Mouse (Mus musculus): ENCODE results near the gene Usp39. TPM values are rescaled to one million over a fixed set of nuclear protein-coding genes. Genes with fewer than 3 reads are reported as not detected.

Gene Usp39
- polyA plus RNA-seq, 1 experiment from 2014 or later: 52.6 TPM

- H3K4me3 ChIP-seq (replicated peaks): no peak overlapping the region
- peaks cover 25% of the 10 kb centered on the region for H3K36me3 ChIP-seq
- no peak overlapping the region; the same call in 1 of the 2 replicates for H3K9ac ChIP-seq
- ATAC-seq (ENCODE audit: low read depth) (no peak), DNase-seq (no peak)
- H3K4me2 ChIP-seq: no peak overlapping the region
- no peaks in the 10 kb centered on the region for H3K27me3 ChIP-seq
- H3K4me1 ChIP-seq (replicated peaks): peaks cover 66% of the 10 kb centered on the region
- H3K9me3 ChIP-seq (replicated peaks): no peaks in the 10 kb centered on the region
- WGBS (ENCODE audit: insufficient replicate concordance): 63% methylated on average over 5 of the region's 5 CpGs
- H3K27ac ChIP-seq: peak overlapping the region; percentile 50
These were observed 26.2 kb upstream of the Usp39 start for GRCm38 (mm10) chr6:72371147-72371546.

GRCm38 (mm10) chr6:72370091-72370490 is 25.1 kb upstream of the Usp39 start:
- peaks cover 25% of the 10 kb centered on the region for H3K36me3 ChIP-seq
- ATAC-seq (ENCODE audit: low read depth) (no peak), DNase-seq (no peak)
- H3K4me3 ChIP-seq (replicated peaks): no peak overlapping the region
- 78% methylated on average over 12 of the region's 12 CpGs for WGBS (ENCODE audit: insufficient replicate concordance)
- H3K27me3 ChIP-seq: no peaks in the 10 kb centered on the region
- no peak overlapping the region for H3K9ac ChIP-seq
- H3K9me3 ChIP-seq (replicated peaks): no peaks in the 10 kb centered on the region
- peaks cover 56% of the 10 kb centered on the region for H3K4me1 ChIP-seq (replicated peaks)
- H3K4me2 ChIP-seq: no peak overlapping the region
- peak overlapping the region; percentile 50; the same call in 1 of the 2 replicates for H3K27ac ChIP-seq

- peaks cover 50% of the 10 kb centered on the region for H3K4me1 ChIP-seq (replicated peaks)
- 75% methylated on average over 4 of the region's 4 CpGs for WGBS (ENCODE audit: insufficient replicate concordance)
These were observed 24.6 kb upstream of the Usp39 start for GRCm38 (mm10) chr6:72369557-72369956.

DNA sequence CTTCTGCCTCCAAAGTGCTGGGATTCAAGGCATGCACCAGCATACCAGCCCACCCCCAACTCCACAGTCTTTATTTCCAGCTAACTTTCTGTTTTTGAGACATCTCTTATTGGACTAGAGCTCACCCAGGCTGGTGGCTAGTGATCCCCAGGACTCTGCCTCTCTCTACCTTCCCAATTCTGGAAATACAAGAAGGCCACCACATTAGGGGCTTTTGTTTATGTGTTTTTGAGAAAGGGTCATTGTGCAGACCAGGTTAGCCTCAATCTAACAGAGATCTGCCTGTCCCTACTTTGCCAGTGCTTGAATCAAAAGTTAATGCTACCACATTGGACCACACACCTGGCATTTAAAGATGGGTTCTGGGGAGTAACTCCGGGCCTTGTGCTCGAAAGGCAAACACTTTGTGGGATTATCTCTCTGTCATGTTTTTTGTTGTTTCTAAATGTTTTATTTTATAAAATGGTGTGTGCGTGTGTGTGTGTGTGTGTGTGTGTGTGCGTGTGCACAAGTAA is 22.5 kb upstream of the Usp39 start:
- Histone ChIP-seq H3K4me1 (replicated peaks) (peaks cover 42% of the 10 kb centered on the region), H3K4me3 (replicated peaks) (no peak overlapping the region), H3K27ac (no peak overlapping the region), H3K36me3 (peaks cover 25% of the 10 kb centered on the region), H3K27me3 (no peaks in the 10 kb centered on the region), H3K9me3 (replicated peaks) (no peaks in the 10 kb centered on the region), H3K9ac (no peak overlapping the region), H3K4me2 (no peak overlapping the region)
- WGBS (ENCODE audit: insufficient replicate concordance): 74% methylated on average over 4 of the region's 4 CpGs
- ATAC-seq (ENCODE audit: low read depth): no peak
- DNase-seq: no peak

More at GRCm38 (mm10) chr6:72369557-72369956, 24.6 kb upstream of the Usp39 start:
- DNase-seq (no peak), ATAC-seq (ENCODE audit: low read depth) (no peak)
- Histone ChIP-seq H3K27ac (peak overlapping the region; percentile 40; the same call in 1 of the 2 replicates), H3K9ac (no peak overlapping the region), H3K36me3 (peaks cover 25% of the 10 kb centered on the region), H3K27me3 (no peaks in the 10 kb centered on the region), H3K4me2 (no peak overlapping the region), H3K4me3 (replicated peaks) (no peak overlapping the region), H3K9me3 (replicated peaks) (no peaks in the 10 kb centered on the region)

- no peak for DNase-seq
- Histone ChIP-seq H3K4me2 (no peak within 1 kb of the TSS), H3K4me1 (replicated peaks) (peaks cover 37% of the 10 kb centered on the region), H3K36me3 (peaks cover 25% of the 10 kb centered on the region), H3K4me3 (replicated peaks) (no peak within 1 kb of the TSS), H3K27ac (no peak within 1 kb of the TSS), H3K9ac (no peak within 1 kb of the TSS), H3K9me3 (replicated peaks) (no peaks in the 10 kb centered on the region), H3K27me3 (no peaks in the 10 kb centered on the region)
- WGBS (ENCODE audit: insufficient replicate concordance): 69% methylated on average over 4 of the region's 4 CpGs
- ATAC-seq (ENCODE audit: low read depth): no peak
These were observed 22.0 kb upstream of the Usp39 start, which contains the start of gene Rnf181 for GRCm38 (mm10) chr6:72366844-72367443. Gene Rnf181 (minus strand): TSS chr6:72366956.

DNA sequence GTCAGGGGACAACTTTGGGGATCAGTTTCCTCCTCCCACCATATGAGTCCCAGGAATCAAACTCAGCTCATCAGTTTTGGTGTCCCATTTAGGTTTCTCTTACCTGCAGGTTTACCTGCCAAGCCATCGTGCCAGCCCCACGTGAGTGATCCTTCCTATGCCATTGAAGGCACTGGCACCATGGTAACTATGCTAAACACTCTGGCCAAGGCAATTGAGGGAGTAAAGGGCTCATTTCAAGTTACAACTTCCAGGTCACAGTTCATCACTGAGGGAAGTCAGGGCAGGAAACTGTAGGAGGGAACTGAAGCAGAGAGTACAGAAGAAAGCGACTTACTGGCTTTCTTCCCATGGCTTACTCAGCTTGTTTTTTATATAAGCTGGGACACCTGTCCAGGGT is 21.3 kb upstream of the Usp39 start:
- Histone ChIP-seq H3K4me1 (replicated peaks) (peaks cover 37% of the 10 kb centered on the region), H3K36me3 (peaks cover 25% of the 10 kb centered on the region), H3K27ac (no peak overlapping the region), H3K9ac (no peak overlapping the region), H3K27me3 (no peaks in the 10 kb centered on the region), H3K4me2 (no peak overlapping the region), H3K9me3 (replicated peaks) (no peaks in the 10 kb centered on the region), H3K4me3 (replicated peaks) (no peak overlapping the region)
- WGBS (ENCODE audit: insufficient replicate concordance): 69% methylated on average over 3 of the region's 3 CpGs
- ATAC-seq (ENCODE audit: low read depth): no peak
- DNase-seq: no peak

DNA sequence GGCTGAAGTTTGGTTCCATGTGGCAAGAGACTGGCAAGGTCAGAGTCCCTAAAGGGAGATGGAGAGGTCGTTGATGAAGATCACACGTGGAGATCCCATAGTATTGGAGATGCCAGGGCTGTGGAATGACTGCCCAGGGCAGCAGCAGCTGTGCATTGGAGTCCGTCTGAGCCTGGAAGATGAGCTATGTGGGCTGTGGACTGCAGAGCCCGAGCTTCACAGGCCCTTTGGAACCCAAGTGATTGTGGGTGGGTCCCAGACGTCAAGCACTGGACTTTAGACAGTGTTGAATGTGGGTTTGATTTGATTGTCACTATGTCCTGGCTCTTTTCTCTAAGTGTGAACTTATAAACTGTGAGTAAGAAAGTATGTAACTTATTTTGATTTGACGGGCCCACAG is 20.0 kb upstream of the Usp39 start:
- no peak overlapping the region for H3K4me2 ChIP-seq
- no peak overlapping the region for H3K4me3 ChIP-seq (replicated peaks)
- 52% methylated on average over 6 of the region's 6 CpGs for WGBS (ENCODE audit: insufficient replicate concordance)

GRCm38 (mm10) chr6:72364009-72364408 is 19.0 kb upstream of the Usp39 start:
- Histone ChIP-seq H3K27ac (no peak overlapping the region), H3K9ac (no peak overlapping the region), H3K4me2 (no peak overlapping the region), H3K36me3 (peaks cover 29% of the 10 kb centered on the region), H3K9me3 (replicated peaks) (no peaks in the 10 kb centered on the region), H3K27me3 (no peaks in the 10 kb centered on the region), H3K4me3 (replicated peaks) (no peak overlapping the region), H3K4me1 (replicated peaks) (peaks cover 40% of the 10 kb centered on the region)
- DNase-seq (no peak), ATAC-seq (ENCODE audit: low read depth) (no peak)
- 41% methylated on average over 7 of the region's 7 CpGs for WGBS (ENCODE audit: insufficient replicate concordance)

More for the DNA sequence above, 20.0 kb upstream of the Usp39 start:
- Histone ChIP-seq H3K4me1 (replicated peaks) (peaks cover 37% of the 10 kb centered on the region), H3K9ac (no peak overlapping the region), H3K27me3 (no peaks in the 10 kb centered on the region), H3K36me3 (peaks cover 28% of the 10 kb centered on the region), H3K27ac (no peak overlapping the region), H3K9me3 (replicated peaks) (no peaks in the 10 kb centered on the region)
- DNase-seq (no peak), ATAC-seq (ENCODE audit: low read depth) (no peak)

DNA sequence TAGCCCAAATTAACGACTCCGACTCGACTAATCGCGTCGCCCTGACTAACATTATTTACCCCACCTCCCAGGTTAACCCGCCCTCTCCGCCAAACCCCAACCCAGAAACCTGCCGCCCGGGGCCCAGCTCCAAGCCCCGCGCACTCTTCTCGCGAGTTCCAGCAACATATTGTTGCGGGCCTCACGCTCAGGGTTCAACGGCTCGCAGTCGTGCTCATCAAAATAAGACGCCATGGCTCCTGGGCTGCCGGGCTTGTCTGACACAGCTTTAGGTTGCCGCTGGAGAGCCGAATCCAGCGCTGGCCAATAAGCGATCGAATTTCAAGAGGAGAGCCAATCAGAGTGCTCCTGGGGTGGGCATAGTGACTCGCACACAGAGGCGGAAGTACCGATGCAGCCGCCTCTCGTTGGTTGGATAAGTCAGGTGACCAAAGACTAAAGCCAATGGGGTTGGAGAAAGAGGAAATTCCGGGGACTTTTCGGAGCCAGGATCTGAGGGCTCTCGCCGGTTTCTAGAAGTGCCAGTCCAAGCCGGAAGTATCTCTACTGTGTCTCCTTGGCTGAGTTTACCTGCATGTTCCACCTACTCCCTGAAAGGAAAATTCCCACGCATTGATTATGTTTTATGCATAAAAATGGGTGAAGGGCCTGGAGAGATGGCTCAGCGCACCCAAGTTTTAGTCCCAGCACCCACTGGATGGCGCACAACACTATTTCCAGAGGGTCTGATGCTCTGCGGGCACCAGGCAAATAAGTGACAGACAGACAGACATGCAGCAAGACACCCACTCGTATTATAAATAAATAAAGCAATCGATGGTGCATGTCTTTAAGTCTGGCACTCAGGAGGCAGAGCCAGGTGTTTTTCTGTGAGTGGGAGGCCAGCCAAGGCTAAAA is 17.4 kb upstream of the Usp39 start:
- DNase-seq: peak; percentile 96
- peak; percentile 94 for ATAC-seq (ENCODE audit: low read depth)
- H3K9me3 ChIP-seq (replicated peaks): no peaks in the 10 kb centered on the region
- peak overlapping the region; percentile 83 for H3K9ac ChIP-seq
- H3K4me3 ChIP-seq (replicated peaks): peak overlapping the region; percentile 80
- H3K36me3 ChIP-seq: peaks cover 31% of the 10 kb centered on the region
- peaks cover 56% of the 10 kb centered on the region for H3K4me1 ChIP-seq (replicated peaks)
- H3K4me2 ChIP-seq: peak overlapping the region; percentile 82
- WGBS (ENCODE audit: insufficient replicate concordance): under 1% methylated on average over 42 of the region's 42 CpGs
- H3K27me3 ChIP-seq: 0 out of 2 replicates have a peak, but pooled peaks cover 2% of the 10 kb centered on the region
- H3K27ac ChIP-seq: peak overlapping the region; percentile 89

DNA sequence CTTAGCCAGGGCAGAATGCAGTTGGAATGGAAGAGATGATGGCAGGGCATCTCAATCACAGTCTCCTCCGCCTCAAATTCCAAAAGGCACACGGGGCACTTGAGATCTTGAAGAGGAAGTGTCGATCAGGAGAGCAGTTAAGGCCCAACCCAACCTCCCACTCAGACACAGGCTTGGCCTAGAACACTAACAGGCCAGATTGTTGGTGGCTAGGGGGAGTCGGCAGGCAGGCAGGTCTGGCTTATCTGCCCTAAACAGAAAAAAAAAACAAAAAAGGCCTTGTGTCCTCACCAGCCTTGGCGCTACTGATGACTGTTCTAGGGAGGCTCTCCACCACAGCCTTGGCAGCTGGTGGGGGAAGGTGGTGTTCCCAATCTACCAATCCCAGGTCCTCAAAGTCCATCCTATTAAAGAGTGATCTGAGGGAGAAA is 16.2 kb upstream of the Usp39 start:
- H3K27me3 ChIP-seq: peaks cover 14% of the 10 kb centered on the region
- H3K9ac ChIP-seq: peak overlapping the region; percentile 83
- peak overlapping the region; percentile 77 for H3K4me2 ChIP-seq
- no peaks in the 10 kb centered on the region for H3K9me3 ChIP-seq (replicated peaks)
- peaks cover 68% of the 10 kb centered on the region for H3K4me1 ChIP-seq (replicated peaks)
- H3K27ac ChIP-seq: peak overlapping the region; percentile 89
- DNase-seq: peak; percentile 48
- 12% methylated on average over 5 of the region's 5 CpGs for WGBS (ENCODE audit: insufficient replicate concordance)
- no peak for ATAC-seq (ENCODE audit: low read depth)
- peak overlapping the region; percentile 80 for H3K4me3 ChIP-seq (replicated peaks)
- H3K36me3 ChIP-seq: peaks cover 35% of the 10 kb centered on the region

DNA sequence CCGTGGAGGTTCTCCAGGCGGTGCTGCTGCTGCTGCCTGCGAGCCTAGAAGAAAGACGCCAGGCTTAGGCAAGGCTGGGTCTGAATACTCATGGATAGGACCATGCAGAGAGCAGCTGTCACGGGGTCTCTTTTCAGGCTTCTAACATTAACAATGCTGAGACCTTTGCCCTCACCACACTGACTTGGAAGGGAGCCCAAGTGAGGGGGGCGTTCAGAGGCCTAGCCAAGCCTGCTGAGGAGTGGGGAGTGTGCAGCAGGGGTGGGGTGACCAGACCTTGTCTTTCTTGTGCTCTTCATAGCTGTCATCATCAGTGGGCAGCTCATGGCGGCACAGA is 15.6 kb upstream of the Usp39 start:
- no peak for ATAC-seq (ENCODE audit: low read depth)
- Histone ChIP-seq H3K4me2 (peak overlapping the region; percentile 77), H3K27me3 (peaks cover 20% of the 10 kb centered on the region), H3K9ac (peak overlapping the region; percentile 83; the same call in 1 of the 2 replicates), H3K4me1 (replicated peaks) (peaks cover 70% of the 10 kb centered on the region), H3K9me3 (replicated peaks) (no peaks in the 10 kb centered on the region), H3K27ac (peak overlapping the region; percentile 89; the same call in 1 of the 2 replicates), H3K4me3 (replicated peaks) (peak overlapping the region; percentile 80), H3K36me3 (peaks cover 35% of the 10 kb centered on the region)
- DNase-seq: no peak
- 78% methylated on average over 7 of the region's 7 CpGs for WGBS (ENCODE audit: insufficient replicate concordance)
